Mouse (Mus musculus) layer of hippocampus, adult 9-10 months (tissue): ENCODE results near the gene Gm21860.
"Not testable (repeated sequence)": the region's sequence is repeated elsewhere in the genome, so short reads cannot be mapped to it uniquely, and the experiment has no call there.

Experiments
- DNase-seq: peaks from one replicate; pipeline ENCODE4 v3.0.0; 2022; ENCODE audit warnings: low spot score

The Gm21860 gene

GRCm38 (mm10) chrY:90732101-90732542 lies 22.5 kb downstream of the Gm21860 start:
- DNase-seq, result not testable (repeated sequence)

GRCm38 (mm10) chrY:90731593-90731955 lies 23.0 kb downstream of the Gm21860 start:
- not testable (repeated sequence) for DNase-seq

GRCm38 (mm10) chrY:90730908-90731592 lies 23.6 kb downstream of the Gm21860 start:
- DNase-seq, result not testable (repeated sequence)

GRCm38 (mm10) chrY:90729816-90730303 lies 24.8 kb downstream of the Gm21860 start:
- not testable (repeated sequence) for DNase-seq

GRCm38 (mm10) chrY:90728905-90729256 lies 25.7 kb downstream of the Gm21860 start:
- not testable (repeated sequence) for DNase-seq

GRCm38 (mm10) chrY:90728251-90728904 lies 26.2 kb downstream of the Gm21860 start:
- DNase-seq, result not testable (repeated sequence)

GRCm38 (mm10) chrY:90727121-90727908 lies 27.3 kb downstream of the Gm21860 start:
- not testable (repeated sequence) for DNase-seq

- DNase-seq, result not testable (repeated sequence)
Measured at GRCm38 (mm10) chrY:90725701-90726451, 28.7 kb downstream of the Gm21860 start.

- not testable (repeated sequence) for DNase-seq
Measured at GRCm38 (mm10) chrY:90725166-90725565, 29.5 kb downstream of the Gm21860 start.

- DNase-seq, result not testable (repeated sequence)
Measured at GRCm38 (mm10) chrY:90724014-90724709, 30.5 kb downstream of the Gm21860 start.

- DNase-seq, result not testable (repeated sequence)
Measured at GRCm38 (mm10) chrY:90723336-90723987, 31.2 kb downstream of the Gm21860 start.

- DNase-seq, result not testable (repeated sequence)
Measured at GRCm38 (mm10) chrY:90720505-90720904, 34.1 kb downstream of the Gm21860 start.

GRCm38 (mm10) chrY:90719403-90720232 lies 35.0 kb downstream of the Gm21860 start:
- not testable (repeated sequence) for DNase-seq

GRCm38 (mm10) chrY:90718583-90719402 lies 35.8 kb downstream of the Gm21860 start:
- DNase-seq, result not testable (repeated sequence)

- not testable (repeated sequence) for DNase-seq
Measured at GRCm38 (mm10) chrY:90718021-90718420, 36.6 kb downstream of the Gm21860 start.

GRCm38 (mm10) chrY:90717496-90717895 lies 37.1 kb downstream of the Gm21860 start:
- not testable (repeated sequence) for DNase-seq
